Mouse (Mus musculus) spleen, adult 2 months (tissue): ENCODE measurements around the gene Igsf9b. TPM values are rescaled to one million over a fixed set of nuclear protein-coding genes. Genes with fewer than 3 reads are reported as not detected.

Source experiments
- DNase-seq, 2 experiments: peaks; one replicate each; pipeline versions ENCODE4 v3.0.0 to v3.0.0-alpha.2; 2012 to 2021; ENCODE audit warnings: low spot score in 2 of 2, low read depth in 1 of 2
- H3K27ac ChIP-seq: fragments of 200-500 bp; 2 replicates; pipeline ENCODE4 v1.5.1; 2012; ENCODE audit warnings: low read length, inconsistent platforms; ENCODE audit not compliant: insufficient read depth
- H3K27me3 ChIP-seq: fragments of 200-500 bp; 2 replicates; pipeline ENCODE4 v1.6.1; 2012; ENCODE audit warnings: mild to moderate bottlenecking, moderate library complexity, low read length, inconsistent platforms; ENCODE audit not compliant: control insufficient read depth, insufficient read depth
- H3K36me3 ChIP-seq: fragments of 200-500 bp; 2 replicates; pipeline ENCODE4 v1.6.1; 2012; ENCODE audit warnings: mild to moderate bottlenecking, low read length, inconsistent platforms; ENCODE audit not compliant: control insufficient read depth, insufficient read depth
- H3K4me1 ChIP-seq: fragments of 200-500 bp; 2 replicates; pipeline ENCODE4 v1.6.1; 2011; ENCODE audit warnings: inconsistent platforms; ENCODE audit not compliant: control insufficient read depth, insufficient read depth, insufficient read length
- H3K4me3 ChIP-seq: fragments of 200-500 bp; 2 replicates; pipeline ENCODE4 v1.5.1; 2011; ENCODE audit warnings: mild to moderate bottlenecking, inconsistent platforms; ENCODE audit not compliant: insufficient read depth, insufficient read length; ENCODE audit errors: extremely low read depth
- CTCF ChIP-seq: fragments of 200-500 bp; IDR thresholded peaks from 2 replicates; pipeline ENCODE4 v1.5.1; 2011; ENCODE audit warnings: mild to moderate bottlenecking, inconsistent platforms; ENCODE audit not compliant: insufficient read depth, insufficient read length, insufficient replicate concordance; ENCODE audit errors: extremely low read depth
- POLR2A ChIP-seq: fragments of 200-500 bp; IDR thresholded peaks from 2 replicates; pipeline ENCODE4 v1.6.1; 2011; ENCODE audit warnings: low read depth, low read length, inconsistent platforms
- WGBS: fragments of 180-500 bp; shearing (Covaris S2); methylation state at CpG from one replicate; pipeline ENCODE4 v1.1.7; 2018; 5-methylcytosine and 5-hydroxymethylcytosine counted together
- polyA plus RNA-seq: library from polyadenylated mRNA; depleted of rRNA; stranded (reverse); fragments of >200 nt; gene quantifications from 2 replicates; pipeline ENCODE4 v1.2.3, GENCODE M21; 2012

Igsf9b gene
- polyA plus RNA-seq, 1 experiment, result 0.29 TPM

DNA sequence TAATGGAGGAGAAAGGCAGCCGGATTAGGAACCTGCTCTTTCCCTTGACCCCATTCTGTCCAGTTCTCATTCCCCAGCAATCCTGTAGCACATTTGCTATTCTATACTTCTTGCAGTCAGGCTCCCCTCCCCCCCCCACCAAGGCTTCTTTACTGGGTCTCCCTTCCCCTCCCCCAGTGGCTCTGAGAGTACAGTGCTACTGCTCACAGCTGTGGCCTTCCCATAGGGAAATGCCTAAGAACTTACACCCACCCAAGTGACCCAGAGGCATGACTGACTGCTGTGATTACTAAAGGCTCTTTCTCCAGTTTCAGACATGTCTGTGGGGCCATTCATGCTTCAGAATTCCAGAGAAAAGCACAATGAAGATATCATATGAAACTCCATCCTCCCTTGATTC lies 20.0 kb upstream of the Igsf9b start:
- Histone ChIP-seq H3K4me1 (no peaks in the 10 kb centered on the region), H3K27me3 (no peaks in the 10 kb centered on the region), H3K4me3 (no peak overlapping the region), H3K36me3 (no peaks in the 10 kb centered on the region), H3K27ac (no peak overlapping the region)
- TF ChIP-seq POLR2A, result no peak
- TF ChIP-seq CTCF, result no peak
- no peak for DNase-seq
- WGBS, result 81% methylated on average over 1 of the region's 1 CpGs

DNA sequence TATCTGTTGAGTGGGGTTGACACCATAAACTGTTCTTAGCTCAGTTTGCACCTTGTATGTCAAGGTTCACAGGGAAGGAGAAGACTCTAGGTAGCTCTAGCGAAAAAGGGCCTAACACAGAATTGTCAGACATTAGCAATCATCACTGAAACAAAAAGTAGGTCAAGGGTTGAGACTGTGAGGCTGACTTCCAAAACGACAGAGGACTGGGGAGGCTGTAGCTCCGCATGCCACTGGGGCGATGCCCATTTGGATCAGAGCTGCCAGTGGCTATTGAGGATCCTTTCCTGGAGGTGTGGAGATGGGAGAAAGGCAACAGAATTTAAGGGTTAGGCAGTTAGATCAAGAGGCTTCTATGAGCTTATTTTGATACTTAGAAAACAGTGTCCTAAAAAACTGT lies 18.0 kb upstream of the Igsf9b start:
- Histone ChIP-seq H3K27me3 (no peaks in the 10 kb centered on the region), H3K27ac (no peak overlapping the region), H3K36me3 (no peaks in the 10 kb centered on the region), H3K4me3 (no peak overlapping the region), H3K4me1 (no peaks in the 10 kb centered on the region)
- 78% methylated on average over 4 of the region's 4 CpGs for WGBS
- no peak for DNase-seq
- no peak for TF ChIP-seq POLR2A
- TF ChIP-seq CTCF, result no peak

DNA sequence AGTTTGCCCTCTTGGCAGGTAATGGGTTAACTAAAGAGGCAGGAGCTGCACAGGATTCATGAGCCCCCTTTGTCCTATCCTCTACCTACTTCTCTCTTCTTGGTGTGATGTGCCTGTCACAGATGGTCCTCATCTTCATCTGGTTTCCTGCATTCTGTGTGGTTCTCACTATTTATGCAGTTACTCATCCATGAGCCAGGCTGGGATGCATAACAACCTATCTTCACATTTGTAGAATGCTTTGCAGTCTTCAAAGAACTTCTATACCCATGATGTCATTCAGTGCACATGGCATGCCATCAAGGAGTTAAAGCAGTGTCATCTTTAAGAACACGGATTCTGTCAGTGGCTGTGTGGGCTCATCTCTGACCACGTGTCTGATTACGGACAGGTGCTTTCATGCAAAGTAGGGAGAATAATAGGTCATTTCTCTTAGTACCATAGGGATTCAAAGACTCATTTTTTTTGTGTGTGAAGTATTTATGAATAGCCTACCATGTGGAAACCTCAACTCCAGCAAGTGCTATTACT lies 13.2 kb upstream of the Igsf9b start:
- Histone ChIP-seq H3K4me1 (no peaks in the 10 kb centered on the region), H3K36me3 (no peaks in the 10 kb centered on the region), H3K27me3 (no peaks in the 10 kb centered on the region), H3K27ac (no peak overlapping the region), H3K4me3 (no peak overlapping the region)
- no peak for TF ChIP-seq POLR2A
- TF ChIP-seq CTCF, result no peak
- WGBS, result 68% methylated on average over 3 of the region's 3 CpGs
- DNase-seq, result no peak

DNA sequence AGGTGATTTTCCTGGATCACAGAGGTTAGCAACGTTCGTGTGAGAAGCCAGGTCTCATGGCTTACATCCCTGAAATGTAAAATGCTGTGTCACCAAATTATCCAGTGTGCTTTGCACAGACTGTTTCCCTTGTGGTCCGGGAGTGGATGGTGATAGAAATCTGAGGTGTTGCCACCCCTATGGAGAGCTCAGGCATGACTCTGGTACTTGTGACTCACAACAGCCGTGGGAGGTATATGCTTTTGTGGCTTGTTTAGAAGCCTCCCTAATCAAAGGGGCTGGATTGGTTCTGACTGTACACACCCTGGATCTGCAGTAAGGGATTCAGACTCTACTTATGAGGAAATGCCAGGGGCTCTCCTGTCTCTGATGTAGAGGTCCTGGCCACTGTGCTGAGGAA lies 12.7 kb upstream of the Igsf9b start:
- H3K4me3 ChIP-seq, result no peak overlapping the region
- H3K36me3 ChIP-seq, result no peaks in the 10 kb centered on the region
- DNase-seq, result no peak
- TF ChIP-seq CTCF, result no peak
- TF ChIP-seq POLR2A, result no peak
- H3K27ac ChIP-seq, result no peak overlapping the region
- WGBS, result 54% methylated on average over 4 of the region's 4 CpGs
- H3K27me3 ChIP-seq, result no peaks in the 10 kb centered on the region
- H3K4me1 ChIP-seq, result no peaks in the 10 kb centered on the region

DNA sequence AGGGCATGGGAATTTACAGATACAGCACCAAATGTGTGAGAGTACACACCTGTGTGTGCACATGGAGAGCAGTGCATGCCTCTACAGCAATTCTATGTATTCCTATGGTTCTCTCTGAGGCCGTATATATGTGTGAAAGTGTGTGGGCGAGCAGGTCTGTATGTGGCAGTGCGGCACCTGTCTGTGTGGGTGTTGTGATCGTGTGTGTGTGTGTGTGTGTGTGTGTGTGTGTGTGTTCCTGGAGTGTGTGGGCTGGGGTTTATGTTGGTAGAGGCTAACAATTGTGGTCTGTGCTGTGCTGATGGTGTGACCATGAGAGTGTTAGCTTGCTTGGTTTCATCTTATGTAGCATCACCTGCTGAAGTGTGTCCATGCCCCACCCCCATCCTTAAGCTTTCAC lies 12.1 kb upstream of the Igsf9b start:
- no peaks in the 10 kb centered on the region for H3K36me3 ChIP-seq
- H3K27me3 ChIP-seq, result no peaks in the 10 kb centered on the region
- TF ChIP-seq POLR2A (no peak), CTCF (no peak)
- H3K4me1 ChIP-seq, result no peaks in the 10 kb centered on the region
- WGBS, result 81% methylated on average over 4 of the region's 4 CpGs
- H3K27ac ChIP-seq, result no peak overlapping the region
- no peak overlapping the region for H3K4me3 ChIP-seq
- no peak for DNase-seq

DNA sequence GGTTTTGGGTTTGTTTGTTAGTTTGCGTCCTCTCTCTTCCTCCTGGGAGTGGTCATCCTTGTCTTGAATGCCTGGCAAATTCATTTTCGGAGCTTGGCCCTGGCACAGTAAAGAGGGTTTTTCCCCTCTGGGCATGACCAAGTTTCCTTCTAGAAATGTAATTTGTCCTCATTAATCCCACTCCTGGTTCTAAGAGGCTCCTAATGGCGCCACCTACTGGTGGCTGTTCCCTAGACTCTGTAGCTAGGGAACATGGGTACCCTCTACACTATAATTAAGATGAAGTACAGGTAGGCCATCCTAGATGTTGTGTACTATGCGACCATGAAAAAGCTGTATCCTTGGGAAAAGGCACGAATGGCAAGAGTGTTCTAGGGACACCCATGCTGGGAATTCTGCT lies 11.6 kb upstream of the Igsf9b start:
- no peaks in the 10 kb centered on the region for H3K27me3 ChIP-seq
- H3K4me3 ChIP-seq, result no peak overlapping the region
- DNase-seq, result no peak
- H3K36me3 ChIP-seq, result no peaks in the 10 kb centered on the region
- no peaks in the 10 kb centered on the region for H3K4me1 ChIP-seq
- WGBS, result 35% methylated on average over 5 of the region's 5 CpGs
- TF ChIP-seq CTCF (no peak), POLR2A (no peak)
- no peak overlapping the region for H3K27ac ChIP-seq

DNA sequence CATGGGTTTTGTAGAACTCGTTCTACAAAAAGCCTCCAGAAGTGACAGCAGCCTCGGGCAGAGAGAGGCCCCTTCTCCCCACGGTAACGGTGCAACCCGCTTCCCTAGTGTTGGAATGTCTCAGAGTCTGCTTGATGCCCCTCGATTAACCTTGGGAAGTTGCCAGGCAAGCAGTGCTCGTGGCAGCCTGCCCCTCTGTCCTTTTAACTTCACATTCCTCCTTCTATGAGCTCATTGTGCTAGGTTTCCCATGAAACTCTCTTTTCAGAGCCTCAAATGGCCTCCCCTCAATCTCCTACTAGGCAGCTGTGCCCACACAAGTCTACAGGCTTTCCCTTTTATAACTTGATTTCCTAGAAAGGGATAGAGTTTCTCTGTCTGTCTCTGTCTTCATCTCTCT lies 10.6 kb upstream of the Igsf9b start:
- WGBS, result 56% methylated on average over 7 of the region's 7 CpGs
- H3K36me3 ChIP-seq, result no peaks in the 10 kb centered on the region
- no peak for DNase-seq
- no peak overlapping the region for H3K4me3 ChIP-seq
- H3K4me1 ChIP-seq, result no peaks in the 10 kb centered on the region
- TF ChIP-seq POLR2A (no peak), CTCF (no peak)
- H3K27me3 ChIP-seq, result no peaks in the 10 kb centered on the region
- no peak overlapping the region for H3K27ac ChIP-seq
